Comparison of ENCODE assay signal across 8 mouse cellular contexts in genomic region chr11:78956260-78956659, GRCm38 (mm10). TPM values are rescaled to one million over a fixed set of nuclear protein-coding genes. Genes with fewer than 3 reads are reported as not detected.
DNase-seq lines count a peak whose midpoint lies in the region.

No protein-coding gene starts in this region.

- DNase-seq in 3T3-L1 (ENCODE audit: low read depth, low spot score) (peak; percentile 81), ES-CJ7 (ENCODE audit: low read depth, low spot score) (peak; percentile 78)
- peak; percentile 66 for DNase-seq in c-Kit-positive CD71-positive TER-119-positive erythroid progenitor cells, embryonic 14.5 days (ENCODE audit: low spot score)
- peak; percentile 68 to 96 for DNase-seq in frontal cortex, adult 2 months (ENCODE audit: extremely low spot score in 1 of 2, low spot score in 1 of 2)
- peak; percentile 76 to 91 for DNase-seq in kidney, postnatal 36 days
- DNase-seq in lung, adult 18-20 months = peak; percentile 66 to 67
- peak; percentile 90 for DNase-seq in right cerebral cortex, postnatal 14 days
- peak; percentile 78 for DNase-seq in urinary bladder, postnatal 25 days (ENCODE audit: low spot score)

RNA-seq across cellular contexts. Expression of gene Lgals9, which starts 28.5 kb away (rescaled TPM):
- 15.0 and 17.9 TPM in 2 replicates for polyA plus RNA-seq in frontal cortex, adult 2 months (2012; rRNA removed)

RNA-seq across cellular contexts. Expression of gene Nos2, which starts 35.7 kb away (rescaled TPM):
- polyA plus RNA-seq in frontal cortex, adult 2 months (2012; rRNA removed) = 1.0 and 1.1 TPM in 2 replicates

Comparison
In these comparisons a context has a peak if more than half of its experiments do, and no peak if none do; other contexts are left out.
1. Peak in every context shown above with its lines: DNase-seq.